Mouse (Mus musculus) embryonic facial prominence, embryonic 12.5 days (tissue): ENCODE measurements at regions not wholly inside any gene's neighbourhood (a gene's known extent, or its start where the extent isn't known, plus 50 kb on each side); places are given as distances from the start of the nearest gene placed in this dataset.

Source experiments
- ATAC-seq: fragments of 200-750 bp; cut with Nextera tagmentation; 2 replicates; pipeline ENCODE4 v1.8.0; 2017; ENCODE audit not compliant: insufficient number of reproducible peaks, insufficient read depth, low FRiP score, low TSS enrichment
- H3K27ac ChIP-seq: fragments of 300-500 bp; sonication (generic); 2 replicates; pipeline ENCODE4 v1.5.1; 2016; ENCODE audit warnings: mild to moderate bottlenecking
- H3K27me3 ChIP-seq: fragments of 300-500 bp; sonication (generic); 2 replicates; pipeline ENCODE4 v1.6.1; 2016; ENCODE audit warnings: mild to moderate bottlenecking, moderate library complexity
- H3K36me3 ChIP-seq: fragments of 300-500 bp; sonication (generic); 2 replicates; pipeline ENCODE4 v1.6.1; 2016; ENCODE audit warnings: mild to moderate bottlenecking
- H3K4me1 ChIP-seq: fragments of 300-500 bp; sonication (generic); 2 replicates; pipeline ENCODE4 v1.6.1; 2016
- H3K4me2 ChIP-seq: fragments of 300-500 bp; sonication (generic); replicated peaks from 2 replicates; pipeline ENCODE4 v1.6.1; 2016; ENCODE audit warnings: mild to moderate bottlenecking, moderate library complexity
- H3K4me3 ChIP-seq: fragments of 300-500 bp; sonication (generic); 2 replicates; pipeline ENCODE4 v1.5.1; 2016; ENCODE audit warnings: mild to moderate bottlenecking
- H3K9ac ChIP-seq: fragments of 300-500 bp; sonication (generic); 2 replicates; pipeline ENCODE4 v1.6.1; 2016; ENCODE audit warnings: mild to moderate bottlenecking, moderate library complexity
- H3K9me3 ChIP-seq: fragments of 300-500 bp; sonication (generic); 2 replicates; pipeline ENCODE4 v1.6.1; 2016; ENCODE audit warnings: mild to moderate bottlenecking, moderate library complexity
- WGBS: fragments of 180-500 bp; shearing (Covaris S2); methylation state at CpG from one replicate; pipeline ENCODE4 v1.1.7; 2016; 5-methylcytosine and 5-hydroxymethylcytosine counted together

- H3K4me1 ChIP-seq: no peaks in the 10 kb centered on the region
- no peak for ATAC-seq
- no peak overlapping the region for H3K27ac ChIP-seq
- no peak overlapping the region for H3K9ac ChIP-seq
- H3K36me3 ChIP-seq: no peaks in the 10 kb centered on the region
- no peaks in the 10 kb centered on the region for H3K9me3 ChIP-seq
- no peak overlapping the region for H3K4me3 ChIP-seq
- no peak overlapping the region for H3K4me2 ChIP-seq
- WGBS: 73% methylated on average over 2 of the region's 2 CpGs
- H3K27me3 ChIP-seq: no peaks in the 10 kb centered on the region
These were observed 164.0 kb upstream of the Slc24a3 start for GRCm38 (mm10) chr2:145003509-145003908.

GRCm38 (mm10) chr2:145010674-145011073 is 156.9 kb upstream of the Slc24a3 start:
- ATAC-seq: no peak
- no peaks in the 10 kb centered on the region for H3K36me3 ChIP-seq
- no peak overlapping the region for H3K9ac ChIP-seq
- H3K4me1 ChIP-seq: no peaks in the 10 kb centered on the region
- H3K27me3 ChIP-seq: no peaks in the 10 kb centered on the region
- no peak overlapping the region for H3K27ac ChIP-seq
- no peak overlapping the region for H3K4me2 ChIP-seq
- H3K4me3 ChIP-seq: no peak overlapping the region
- H3K9me3 ChIP-seq: no peaks in the 10 kb centered on the region

GRCm38 (mm10) chr2:145011221-145011620 is 156.3 kb upstream of the Slc24a3 start:
- WGBS: 83% methylated on average over 4 of the region's 4 CpGs
- no peak for ATAC-seq

GRCm38 (mm10) chr2:145015951-145016350 is 151.6 kb upstream of the Slc24a3 start:
- H3K36me3 ChIP-seq: no peaks in the 10 kb centered on the region
- no peaks in the 10 kb centered on the region for H3K9me3 ChIP-seq
- H3K27me3 ChIP-seq: no peaks in the 10 kb centered on the region
- ATAC-seq: no peak
- whole genome bisulfite sequencing: 79% methylated on average over 5 of the region's 5 CpGs
- no peak overlapping the region for H3K9ac ChIP-seq
- no peak overlapping the region for H3K4me3 ChIP-seq
- H3K4me1 ChIP-seq: no peaks in the 10 kb centered on the region
- no peak overlapping the region for H3K4me2 ChIP-seq
- H3K27ac ChIP-seq: no peak overlapping the region

More at GRCm38 (mm10) chr2:145011221-145011620, 156.3 kb upstream of the Slc24a3 start:
- H3K36me3 ChIP-seq: no peaks in the 10 kb centered on the region
- no peak overlapping the region for H3K27ac ChIP-seq
- no peaks in the 10 kb centered on the region for H3K4me1 ChIP-seq
- H3K9ac ChIP-seq: no peak overlapping the region
- H3K4me3 ChIP-seq: no peak overlapping the region
- no peaks in the 10 kb centered on the region for H3K9me3 ChIP-seq
- H3K27me3 ChIP-seq: no peaks in the 10 kb centered on the region
- H3K4me2 ChIP-seq: no peak overlapping the region

GRCm38 (mm10) chr2:145016939-145017338 is 150.6 kb upstream of the Slc24a3 start:
- no peak overlapping the region for H3K4me3 ChIP-seq
- no peaks in the 10 kb centered on the region for H3K36me3 ChIP-seq
- no peak overlapping the region for H3K27ac ChIP-seq
- no peaks in the 10 kb centered on the region for H3K9me3 ChIP-seq
- no peaks in the 10 kb centered on the region for H3K4me1 ChIP-seq
- H3K4me2 ChIP-seq: no peak overlapping the region
- no peak for ATAC-seq
- H3K27me3 ChIP-seq: no peaks in the 10 kb centered on the region
- no peak overlapping the region for H3K9ac ChIP-seq

GRCm38 (mm10) chr2:145017625-145018167 is 149.9 kb upstream of the Slc24a3 start:
- WGBS: 54% methylated on average over 2 of the region's 2 CpGs
- Histone ChIP-seq H3K36me3 (no peaks in the 10 kb centered on the region), H3K4me3 (no peak overlapping the region), H3K27ac (no peak overlapping the region), H3K27me3 (no peaks in the 10 kb centered on the region), H3K4me2 (no peak overlapping the region), H3K4me1 (no peaks in the 10 kb centered on the region), H3K9me3 (no peaks in the 10 kb centered on the region), H3K9ac (no peak overlapping the region)
- no peak for ATAC-seq

GRCm38 (mm10) chr2:145047743-145048142 is 119.8 kb upstream of the Slc24a3 start:
- H3K4me3 ChIP-seq: no peak overlapping the region
- H3K27me3 ChIP-seq: no peaks in the 10 kb centered on the region
- H3K4me2 ChIP-seq: no peak overlapping the region
- H3K9me3 ChIP-seq: no peaks in the 10 kb centered on the region
- ATAC-seq: no peak
- H3K27ac ChIP-seq: no peak overlapping the region
- WGBS: 73% methylated on average over 2 of the region's 2 CpGs
- no peak overlapping the region for H3K9ac ChIP-seq
- H3K36me3 ChIP-seq: no peaks in the 10 kb centered on the region
- no peaks in the 10 kb centered on the region for H3K4me1 ChIP-seq

- Histone ChIP-seq H3K4me1 (no peaks in the 10 kb centered on the region), H3K27ac (no peak overlapping the region), H3K36me3 (no peaks in the 10 kb centered on the region), H3K9ac (no peak overlapping the region), H3K4me2 (no peak overlapping the region), H3K9me3 (no peaks in the 10 kb centered on the region), H3K4me3 (no peak overlapping the region), H3K27me3 (no peaks in the 10 kb centered on the region)
- 70% methylated on average over 4 of the region's 4 CpGs for WGBS
- peak; percentile 41; the same call in 1 of the 2 replicates for ATAC-seq
These were observed 117.7 kb upstream of the Slc24a3 start for GRCm38 (mm10) chr2:145049655-145050376.

- Histone ChIP-seq H3K4me2 (no peak overlapping the region), H3K4me1 (no peaks in the 10 kb centered on the region), H3K36me3 (no peaks in the 10 kb centered on the region), H3K9me3 (no peaks in the 10 kb centered on the region), H3K27me3 (no peaks in the 10 kb centered on the region), H3K27ac (no peak overlapping the region), H3K4me3 (no peak overlapping the region), H3K9ac (no peak overlapping the region)
- 77% methylated on average over 2 of the region's 2 CpGs for WGBS
- no peak for ATAC-seq
These were observed 115.1 kb upstream of the Slc24a3 start for GRCm38 (mm10) chr2:145052405-145052804.

- Histone ChIP-seq H3K9me3 (no peaks in the 10 kb centered on the region), H3K4me3 (no peak overlapping the region), H3K27ac (no peak overlapping the region), H3K9ac (no peak overlapping the region), H3K4me2 (no peak overlapping the region), H3K27me3 (no peaks in the 10 kb centered on the region), H3K4me1 (no peaks in the 10 kb centered on the region), H3K36me3 (no peaks in the 10 kb centered on the region)
- no peak for ATAC-seq
- 73% methylated on average over 3 of the region's 3 CpGs for WGBS
These were observed 111.3 kb upstream of the Slc24a3 start for GRCm38 (mm10) chr2:145056219-145056618.

- Histone ChIP-seq H3K4me3 (no peak overlapping the region), H3K9ac (no peak overlapping the region), H3K27ac (no peak overlapping the region), H3K4me2 (no peak overlapping the region), H3K9me3 (no peaks in the 10 kb centered on the region), H3K36me3 (no peaks in the 10 kb centered on the region), H3K4me1 (no peaks in the 10 kb centered on the region), H3K27me3 (no peaks in the 10 kb centered on the region)
- 65% methylated on average over 5 of the region's 5 CpGs for WGBS
- ATAC-seq: no peak
These were observed 110.8 kb upstream of the Slc24a3 start for GRCm38 (mm10) chr2:145056762-145057161.

GRCm38 (mm10) chr2:145069931-145070330 is 97.6 kb upstream of the Slc24a3 start:
- Histone ChIP-seq H3K36me3 (no peaks in the 10 kb centered on the region), H3K4me2 (no peak overlapping the region), H3K9me3 (no peaks in the 10 kb centered on the region), H3K27me3 (no peaks in the 10 kb centered on the region), H3K9ac (no peak overlapping the region), H3K4me3 (no peak overlapping the region), H3K4me1 (no peaks in the 10 kb centered on the region), H3K27ac (no peak overlapping the region)
- 28% methylated on average over 1 of the region's 1 CpGs for WGBS
- no peak for ATAC-seq
